Mouse (Mus musculus) heart, embryonic 10.5 days (tissue): ENCODE measurements around the gene Rgs17. TPM values are rescaled to one million over a fixed set of nuclear protein-coding genes. Genes with fewer than 3 reads are reported as not detected.

ENCODE experiments used
- DNase-seq: peaks from one replicate; pipeline ENCODE4 v3.0.0-alpha.2; 2017; ENCODE audit warnings: low spot score
- H3K27ac ChIP-seq: fragments of 300-500 bp; sonication (generic); 2 replicates; pipeline ENCODE4 v1.5.1; 2016; ENCODE audit warnings: mild to moderate bottlenecking
- H3K27me3 ChIP-seq: fragments of 300-500 bp; sonication (generic); 2 replicates; pipeline ENCODE4 v1.6.1; 2016; ENCODE audit warnings: mild to moderate bottlenecking; ENCODE audit not compliant: poor library complexity, insufficient read depth, severe bottlenecking
- H3K36me3 ChIP-seq: fragments of 300-500 bp; sonication (generic); 2 replicates; pipeline ENCODE4 v1.6.1; 2016; ENCODE audit warnings: mild to moderate bottlenecking, moderate library complexity
- H3K4me1 ChIP-seq: fragments of 300-500 bp; sonication (generic); 2 replicates; pipeline ENCODE4 v1.6.1; 2016; ENCODE audit warnings: mild to moderate bottlenecking
- H3K4me3 ChIP-seq: fragments of 300-500 bp; sonication (generic); 2 replicates; pipeline ENCODE4 v1.5.1; 2016; ENCODE audit warnings: mild to moderate bottlenecking, moderate library complexity
- H3K9me3 ChIP-seq: fragments of 300-500 bp; sonication (generic); 2 replicates; pipeline ENCODE4 v1.6.1; 2016; ENCODE audit warnings: mild to moderate bottlenecking, moderate library complexity
- whole genome bisulfite sequencing: fragments of 180-500 bp; shearing (Covaris S2); methylation state at CpG from one replicate; pipeline ENCODE4 v1.1.7; 2016; 5-methylcytosine and 5-hydroxymethylcytosine counted together
- polyA plus RNA-seq: library from polyadenylated mRNA; unstranded; fragments of >200 nt; fragmentation: Nextera tagmentation; extraction: Ambion mirVana; gene quantifications from 2 replicates; pipeline ENCODE4 v1.2.1, GENCODE M21; 2016

Gene Rgs17
- polyA plus RNA-seq, 1 experiment from 2014 or later, result 2.1 TPM

GRCm38 (mm10) chr10:5862669-5863068 is 59.5 kb downstream of the Rgs17 start:
- 89% methylated on average over 3 of the region's 3 CpGs for whole genome bisulfite sequencing
- no peaks in the 10 kb centered on the region for H3K9me3 ChIP-seq

GRCm38 (mm10) chr10:5860849-5861248 is 61.4 kb downstream of the Rgs17 start:
- WGBS, result 90% methylated on average over 3 of the region's 3 CpGs
- Histone ChIP-seq H3K27ac (no peak overlapping the region), H3K36me3 (no peaks in the 10 kb centered on the region), H3K4me1 (no peaks in the 10 kb centered on the region), H3K4me3 (no peak overlapping the region), H3K9me3 (no peaks in the 10 kb centered on the region), H3K27me3 (no peaks in the 10 kb centered on the region)
- no peak for DNase-seq

More at GRCm38 (mm10) chr10:5862669-5863068, 59.5 kb downstream of the Rgs17 start:
- Histone ChIP-seq H3K4me3 (no peak overlapping the region), H3K27ac (no peak overlapping the region), H3K36me3 (no peaks in the 10 kb centered on the region), H3K27me3 (no peaks in the 10 kb centered on the region), H3K4me1 (no peaks in the 10 kb centered on the region)
- DNase-seq, result no peak

GRCm38 (mm10) chr10:5859729-5860128 is 62.5 kb downstream of the Rgs17 start:
- DNase-seq, result no peak
- no peak overlapping the region for H3K27ac ChIP-seq
- WGBS, result 73% methylated on average over 4 of the region's 4 CpGs

GRCm38 (mm10) chr10:5857996-5858549 is 64.1 kb downstream of the Rgs17 start:
- H3K4me3 ChIP-seq, result no peak overlapping the region
- no peaks in the 10 kb centered on the region for H3K4me1 ChIP-seq
- H3K36me3 ChIP-seq, result no peaks in the 10 kb centered on the region
- WGBS, result 64% methylated on average over 10 of the region's 10 CpGs
- H3K9me3 ChIP-seq, result no peaks in the 10 kb centered on the region
- no peak for DNase-seq
- H3K27ac ChIP-seq, result no peak overlapping the region
- no peaks in the 10 kb centered on the region for H3K27me3 ChIP-seq

More at GRCm38 (mm10) chr10:5859729-5860128, 62.5 kb downstream of the Rgs17 start:
- Histone ChIP-seq H3K4me3 (no peak overlapping the region), H3K36me3 (no peaks in the 10 kb centered on the region), H3K4me1 (no peaks in the 10 kb centered on the region), H3K27me3 (no peaks in the 10 kb centered on the region), H3K9me3 (no peaks in the 10 kb centered on the region)

GRCm38 (mm10) chr10:5853290-5853868 is 68.8 kb downstream of the Rgs17 start:
- Histone ChIP-seq H3K9me3 (no peaks in the 10 kb centered on the region), H3K4me1 (no peaks in the 10 kb centered on the region), H3K27me3 (no peaks in the 10 kb centered on the region), H3K4me3 (no peak overlapping the region), H3K36me3 (no peaks in the 10 kb centered on the region), H3K27ac (no peak overlapping the region)
- WGBS, result 89% methylated on average over 8 of the region's 8 CpGs
- DNase-seq, result no peak

GRCm38 (mm10) chr10:5846939-5847338 is 75.3 kb downstream of the Rgs17 start:
- WGBS, result 43% methylated on average over 2 of the region's 2 CpGs
- Histone ChIP-seq H3K27ac (no peak overlapping the region), H3K36me3 (no peaks in the 10 kb centered on the region), H3K4me3 (no peak overlapping the region), H3K27me3 (no peaks in the 10 kb centered on the region), H3K4me1 (no peaks in the 10 kb centered on the region), H3K9me3 (no peaks in the 10 kb centered on the region)
- DNase-seq, result no peak

- H3K27ac ChIP-seq, result no peak overlapping the region
- no peaks in the 10 kb centered on the region for H3K27me3 ChIP-seq
- H3K36me3 ChIP-seq, result no peaks in the 10 kb centered on the region
- H3K4me1 ChIP-seq, result no peaks in the 10 kb centered on the region
- no peak overlapping the region for H3K4me3 ChIP-seq
- DNase-seq, result no peak
- H3K9me3 ChIP-seq, result no peaks in the 10 kb centered on the region
- WGBS, result 83% methylated on average over 4 of the region's 4 CpGs
Observed at GRCm38 (mm10) chr10:5841369-5841768, 80.8 kb downstream of the Rgs17 start.

- Histone ChIP-seq H3K36me3 (peaks cover 6% of the 10 kb centered on the region; the same call in 1 of the 2 replicates), H3K27ac (no peak overlapping the region), H3K27me3 (no peaks in the 10 kb centered on the region), H3K4me3 (no peak overlapping the region), H3K4me1 (peaks cover 9% of the 10 kb centered on the region), H3K9me3 (no peaks in the 10 kb centered on the region)
- no peak for DNase-seq
- WGBS, result 70% methylated on average over 6 of the region's 6 CpGs
Observed at GRCm38 (mm10) chr10:5826336-5827025, 95.7 kb downstream of the Rgs17 start.

GRCm38 (mm10) chr10:5824779-5825178 is 97.4 kb downstream of the Rgs17 start:
- Histone ChIP-seq H3K27me3 (no peaks in the 10 kb centered on the region), H3K36me3 (peaks cover 13% of the 10 kb centered on the region; the same call in 1 of the 2 replicates), H3K4me1 (peaks cover 9% of the 10 kb centered on the region), H3K27ac (peak overlapping the region; percentile 93), H3K9me3 (no peaks in the 10 kb centered on the region), H3K4me3 (peak overlapping the region; percentile 82)
- 2% methylated on average over 3 of the region's 3 CpGs for WGBS
- no peak for DNase-seq

- Histone ChIP-seq H3K4me3 (peak within 1 kb of the TSS; percentile 82), H3K4me1 (peaks cover 9% of the 10 kb centered on the region), H3K9me3 (no peaks in the 10 kb centered on the region), H3K27me3 (no peaks in the 10 kb centered on the region), H3K27ac (peak within 1 kb of the TSS; percentile 93), H3K36me3 (peaks cover 22% of the 10 kb centered on the region)
- peak; percentile 99 for DNase-seq
- WGBS, result under 1% methylated on average over 47 of the region's 47 CpGs
Observed at GRCm38 (mm10) chr10:5823740-5824491, 98.3 kb downstream of the Rgs17 start, which contains the start of gene Mtrf1l. Gene Mtrf1l, minus strand, starts transcription at chr10:5823910.

GRCm38 (mm10) chr10:5823291-5823739 is 98.9 kb downstream of the Rgs17 start:
- H3K9me3 ChIP-seq, result no peaks in the 10 kb centered on the region
- peaks cover 28% of the 10 kb centered on the region for H3K36me3 ChIP-seq
- peak; percentile 81 for DNase-seq
- H3K27me3 ChIP-seq, result no peaks in the 10 kb centered on the region
- under 1% methylated on average over 37 of the region's 37 CpGs for WGBS
- peaks cover 9% of the 10 kb centered on the region for H3K4me1 ChIP-seq
- H3K4me3 ChIP-seq, result peak overlapping the region; percentile 82
- H3K27ac ChIP-seq, result peak overlapping the region; percentile 93

- no peaks in the 10 kb centered on the region for H3K27me3 ChIP-seq
- no peak overlapping the region for H3K27ac ChIP-seq
- no peak overlapping the region for H3K4me3 ChIP-seq
- H3K36me3 ChIP-seq, result peaks cover 70% of the 10 kb centered on the region
- H3K9me3 ChIP-seq, result no peaks in the 10 kb centered on the region
- no peak for DNase-seq
- peaks cover 9% of the 10 kb centered on the region for H3K4me1 ChIP-seq
- 89% methylated on average over 3 of the region's 3 CpGs for WGBS
Observed at GRCm38 (mm10) chr10:5818772-5819171, 103.4 kb downstream of the Rgs17 start.

- Histone ChIP-seq H3K4me1 (no peaks in the 10 kb centered on the region), H3K4me3 (no peak overlapping the region), H3K27me3 (no peaks in the 10 kb centered on the region), H3K9me3 (no peaks in the 10 kb centered on the region), H3K36me3 (peaks cover 87% of the 10 kb centered on the region), H3K27ac (no peak overlapping the region)
- WGBS, result 94% methylated on average over 2 of the region's 2 CpGs
- no peak for DNase-seq
Observed at GRCm38 (mm10) chr10:5815968-5816367, 106.2 kb downstream of the Rgs17 start.
